Mouse (Mus musculus) brown adipose tissue, adult 24 weeks (tissue): ENCODE results near the gene Nrcam. TPM values are rescaled to one million over a fixed set of nuclear protein-coding genes. Genes with fewer than 3 reads are reported as not detected.

ENCODE experiments used
- H3K27ac ChIP-seq: fragments of 200-500 bp; replicated peaks from 2 replicates; pipeline ENCODE4 v1.5.1; 2012; ENCODE audit warnings: low read depth, mild to moderate bottlenecking, low read length
- H3K4me1 ChIP-seq: fragments of 200-500 bp; 2 replicates; pipeline ENCODE4 v1.6.1; 2012; ENCODE audit warnings: low read length, mixed read lengths; ENCODE audit not compliant: control insufficient read depth, insufficient read depth, insufficient read length
- H3K4me3 ChIP-seq: fragments of 200-500 bp; 2 replicates; pipeline ENCODE4 v1.5.1; 2012; ENCODE audit warnings: low read depth, mild to moderate bottlenecking, low read length, moderate library complexity; ENCODE audit not compliant: insufficient read depth
- polyA plus RNA-seq: library from polyadenylated mRNA; stranded (reverse); fragments of >200 nt; gene quantifications from 2 replicates; pipeline ENCODE4 v1.2.4, GENCODE M21; 2012; ENCODE audit not compliant: missing spikeins, insufficient read depth, insufficient read length

Nrcam gene
- polyA plus RNA-seq, 1 experiment = 0.55 TPM

- H3K27ac ChIP-seq = no peak overlapping the region
- H3K4me1 ChIP-seq = no peaks in the 10 kb centered on the region
- H3K4me3 ChIP-seq = no peak overlapping the region
Measured at GRCm38 (mm10) chr12:44501807-44502487, 173.3 kb downstream of the Nrcam start.

- H3K4me3 ChIP-seq = no peak overlapping the region
- H3K27ac ChIP-seq = no peak overlapping the region
- no peaks in the 10 kb centered on the region for H3K4me1 ChIP-seq
Measured at GRCm38 (mm10) chr12:44503737-44504136, 175.1 kb downstream of the Nrcam start.

- Histone ChIP-seq H3K27ac (no peak overlapping the region), H3K4me1 (no peaks in the 10 kb centered on the region), H3K4me3 (no peak overlapping the region)
Measured at GRCm38 (mm10) chr12:44508635-44509034, 179.9 kb downstream of the Nrcam start.

GRCm38 (mm10) chr12:44509406-44510104 is 180.9 kb downstream of the Nrcam start:
- no peak overlapping the region for H3K27ac ChIP-seq
- no peak overlapping the region for H3K4me3 ChIP-seq
- H3K4me1 ChIP-seq = no peaks in the 10 kb centered on the region

- Histone ChIP-seq H3K27ac (no peak overlapping the region), H3K4me3 (no peak overlapping the region), H3K4me1 (no peaks in the 10 kb centered on the region)
Measured at GRCm38 (mm10) chr12:44515066-44515465, 186.4 kb downstream of the Nrcam start.

- no peak overlapping the region for H3K27ac ChIP-seq
- no peaks in the 10 kb centered on the region for H3K4me1 ChIP-seq
- no peak overlapping the region for H3K4me3 ChIP-seq
Measured at GRCm38 (mm10) chr12:44519440-44520141, 190.9 kb downstream of the Nrcam start.

GRCm38 (mm10) chr12:44521496-44521895 is 192.8 kb downstream of the Nrcam start:
- no peak overlapping the region for H3K27ac ChIP-seq

GRCm38 (mm10) chr12:44524621-44525565 is 196.2 kb downstream of the Nrcam start:
- H3K27ac ChIP-seq = no peak overlapping the region
- H3K4me1 ChIP-seq = no peaks in the 10 kb centered on the region
- no peak overlapping the region for H3K4me3 ChIP-seq

More at GRCm38 (mm10) chr12:44521496-44521895, 192.8 kb downstream of the Nrcam start:
- no peak overlapping the region for H3K4me3 ChIP-seq
- no peaks in the 10 kb centered on the region for H3K4me1 ChIP-seq

- no peak overlapping the region for H3K4me3 ChIP-seq
- no peaks in the 10 kb centered on the region for H3K4me1 ChIP-seq
- no peak overlapping the region for H3K27ac ChIP-seq
Measured at GRCm38 (mm10) chr12:44528391-44529016, 199.8 kb downstream of the Nrcam start.

- no peaks in the 10 kb centered on the region for H3K4me1 ChIP-seq
- H3K27ac ChIP-seq = no peak overlapping the region
- no peak overlapping the region for H3K4me3 ChIP-seq
Measured at GRCm38 (mm10) chr12:44532337-44533113, 203.8 kb downstream of the Nrcam start.

- no peaks in the 10 kb centered on the region for H3K4me1 ChIP-seq
- no peak overlapping the region for H3K4me3 ChIP-seq
- H3K27ac ChIP-seq = no peak overlapping the region
Measured at GRCm38 (mm10) chr12:44534100-44534633, 205.5 kb downstream of the Nrcam start.

GRCm38 (mm10) chr12:44535623-44536022 is 206.9 kb downstream of the Nrcam start:
- no peak overlapping the region for H3K27ac ChIP-seq
- no peaks in the 10 kb centered on the region for H3K4me1 ChIP-seq
- no peak overlapping the region for H3K4me3 ChIP-seq

GRCm38 (mm10) chr12:44547721-44548369 is 219.2 kb downstream of the Nrcam start:
- Histone ChIP-seq H3K27ac (no peak overlapping the region), H3K4me3 (no peak overlapping the region), H3K4me1 (no peaks in the 10 kb centered on the region)
